Mouse (Mus musculus) neural tube, embryonic 11.5 days (tissue): ENCODE measurements around the gene Slc36a1. TPM values are rescaled to one million over a fixed set of nuclear protein-coding genes. Genes with fewer than 3 reads are reported as not detected.

Experiments
- ATAC-seq: fragments of 200-750 bp; cut with Nextera tagmentation; 2 replicates; pipeline ENCODE4 v1.8.0; 2017; ENCODE audit warnings: moderate number of reproducible peaks, mild to moderate bottlenecking, moderate TSS enrichment, moderate library complexity; ENCODE audit not compliant: insufficient read depth, low FRiP score, low TSS enrichment
- DNase-seq: peaks from one replicate; pipeline ENCODE4 v3.0.0-alpha.2; 2015; ENCODE audit warnings: low spot score
- H3K27ac ChIP-seq: fragments of 300-500 bp; sonication (generic); 2 replicates; pipeline ENCODE4 v1.5.1; 2014; ENCODE audit warnings: low read depth, mild to moderate bottlenecking, low read length
- H3K27me3 ChIP-seq: fragments of 300-500 bp; sonication (generic); 2 replicates; pipeline ENCODE4 v1.6.1; 2014; ENCODE audit warnings: mild to moderate bottlenecking, low read length, mixed read lengths; ENCODE audit not compliant: control insufficient read depth, insufficient read depth
- H3K36me3 ChIP-seq: fragments of 300-500 bp; sonication (generic); 2 replicates; pipeline ENCODE4 v1.6.1; 2014; ENCODE audit warnings: mild to moderate bottlenecking, low read length, moderate library complexity, mixed read lengths; ENCODE audit not compliant: control insufficient read depth, insufficient read depth
- H3K4me1 ChIP-seq: fragments of 300-500 bp; sonication (generic); 2 replicates; pipeline ENCODE4 v1.6.1; 2014; ENCODE audit warnings: low read length, mixed read lengths; ENCODE audit not compliant: control insufficient read depth, insufficient read depth
- H3K4me2 ChIP-seq: fragments of 300-500 bp; sonication (generic); 2 replicates; pipeline ENCODE4 v1.6.1; 2014; ENCODE audit warnings: low read depth, mild to moderate bottlenecking, moderate library complexity
- H3K4me3 ChIP-seq: fragments of 300-500 bp; sonication (generic); 2 replicates; pipeline ENCODE4 v1.5.1; 2014; ENCODE audit warnings: low read depth, low read length
- H3K9ac ChIP-seq: fragments of 300-500 bp; sonication (generic); 2 replicates; pipeline ENCODE4 v1.6.1; 2014; ENCODE audit warnings: mild to moderate bottlenecking, low read length
- H3K9me3 ChIP-seq: fragments of 300-500 bp; sonication (generic); 2 replicates; pipeline ENCODE4 v1.6.1; 2016; ENCODE audit warnings: low read length; ENCODE audit not compliant: control insufficient read depth
- WGBS: fragments of 180-500 bp; shearing (Covaris S2); extraction: QIAGEN DNeasy Blood & Tissue Kit; methylation state at CpG from one replicate; pipeline ENCODE4 v1.1.7; 2014; 5-methylcytosine and 5-hydroxymethylcytosine counted together
- polyA plus RNA-seq: library from polyadenylated mRNA; unstranded; fragments of >200 nt; fragmentation: Nextera tagmentation; extraction: Ambion mirVana; gene quantifications from 2 replicates; pipeline ENCODE4 v1.2.1, GENCODE M21; 2014

Slc36a1 gene
- polyA plus RNA-seq, 1 experiment from 2014 or later = 2.6 TPM

DNA sequence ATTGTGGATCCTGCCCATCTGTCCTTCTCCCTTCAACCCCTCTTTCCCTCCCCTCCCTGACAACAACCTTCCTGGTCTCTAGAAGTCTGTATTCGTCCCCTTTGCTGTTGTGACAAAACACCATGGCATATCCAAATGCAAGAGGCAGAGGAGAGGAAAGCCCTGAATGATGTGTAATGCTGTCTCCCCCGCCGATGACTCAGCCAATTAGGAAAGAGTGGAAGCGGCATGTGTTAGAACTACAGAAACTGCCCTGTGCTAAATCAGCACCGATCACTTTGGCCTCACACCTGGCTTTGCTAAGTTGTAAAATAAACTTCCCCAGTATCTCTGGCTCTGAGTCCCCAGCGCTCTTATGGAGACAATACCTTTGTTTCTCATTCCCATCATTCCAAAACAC, 7.1 kb upstream of the Slc36a1 start:
- ATAC-seq (no peak), DNase-seq (no peak)
- no peaks in the 10 kb centered on the region for H3K4me1 ChIP-seq
- WGBS = 63% methylated on average over 6 of the region's 6 CpGs
- H3K36me3 ChIP-seq = no peaks in the 10 kb centered on the region
- H3K4me3 ChIP-seq = no peak overlapping the region
- H3K27ac ChIP-seq = no peak overlapping the region
- H3K27me3 ChIP-seq = no peaks in the 10 kb centered on the region
- H3K9ac ChIP-seq = no peak overlapping the region
- no peak overlapping the region for H3K4me2 ChIP-seq
- H3K9me3 ChIP-seq = no peaks in the 10 kb centered on the region

DNA sequence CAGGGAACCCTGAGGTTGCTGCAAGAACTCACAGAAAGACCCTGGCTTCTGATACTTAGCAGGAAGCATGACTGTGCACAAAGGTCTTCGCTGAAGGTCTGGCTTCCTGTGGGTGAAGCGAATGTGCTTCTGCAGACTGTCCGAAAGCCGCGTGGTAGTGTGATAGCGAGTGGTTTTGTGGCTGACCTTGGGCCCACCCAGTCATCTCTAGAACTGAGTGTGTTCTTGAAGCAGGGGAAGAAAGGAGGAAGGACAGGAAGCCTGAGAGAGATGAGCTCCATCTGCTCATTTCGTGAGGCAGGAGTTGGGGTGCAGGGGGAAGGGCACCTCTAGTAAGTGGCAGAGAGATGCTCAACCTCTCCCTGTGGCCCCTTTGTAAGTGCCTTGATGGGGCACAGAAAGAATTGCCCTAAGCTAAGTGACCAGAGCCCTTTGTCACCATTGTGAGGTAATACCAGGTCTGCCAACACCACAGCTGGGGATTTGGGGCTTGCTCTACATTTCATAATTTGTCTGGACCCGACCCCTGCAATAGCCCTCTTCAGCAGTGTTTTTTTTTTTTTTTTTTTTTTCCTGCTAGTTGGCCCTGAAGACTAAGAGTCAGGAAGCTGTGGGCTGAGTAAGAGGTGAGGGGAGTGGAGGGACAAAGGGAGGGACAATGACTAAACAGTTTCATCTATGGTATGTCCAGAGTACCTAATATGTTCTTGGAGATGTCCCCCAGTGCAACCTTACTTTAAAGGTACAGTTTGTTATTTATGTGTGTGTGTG, 6.2 kb upstream of the Slc36a1 start:
- no peak for ATAC-seq
- Histone ChIP-seq H3K27ac (no peak overlapping the region), H3K36me3 (no peaks in the 10 kb centered on the region), H3K27me3 (no peaks in the 10 kb centered on the region), H3K4me2 (no peak overlapping the region), H3K4me3 (no peak overlapping the region), H3K4me1 (no peaks in the 10 kb centered on the region), H3K9me3 (no peaks in the 10 kb centered on the region), H3K9ac (no peak overlapping the region)
- DNase-seq = no peak
- WGBS = 84% methylated on average over 8 of the region's 8 CpGs

DNA sequence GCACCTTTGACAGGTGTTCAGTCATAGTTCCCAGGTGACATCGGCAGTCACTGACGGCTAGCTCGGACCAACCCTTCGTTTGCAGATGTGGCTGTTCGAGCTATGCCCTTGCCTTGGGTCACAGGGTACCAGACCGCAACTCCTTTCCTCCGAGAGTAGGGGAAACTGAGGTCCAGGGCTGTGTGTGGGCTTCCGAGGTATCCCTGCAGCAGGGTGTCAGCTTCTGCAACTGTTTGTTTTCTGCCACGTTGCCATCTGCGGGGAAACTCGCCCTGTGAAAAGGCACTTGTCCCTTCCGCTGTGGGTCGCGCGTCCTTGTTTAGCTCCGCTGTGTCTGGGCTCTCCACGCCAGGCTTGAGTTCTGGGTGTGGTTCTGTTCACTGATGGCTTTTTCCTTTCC, 452 bp downstream of the Slc36a1 start:
- Histone ChIP-seq H3K9me3 (no peaks in the 10 kb centered on the region), H3K9ac (peak overlapping the region; percentile 71), H3K4me2 (peak overlapping the region; percentile 95), H3K4me3 (peak overlapping the region; percentile 68), H3K4me1 (peaks cover 2% of the 10 kb centered on the region; the same call in 1 of the 2 replicates), H3K36me3 (no peaks in the 10 kb centered on the region), H3K27ac (no peak overlapping the region), H3K27me3 (no peaks in the 10 kb centered on the region)
- DNase-seq (no peak), ATAC-seq (peak; percentile 5; the same call in 1 of the 2 replicates)
- 11% methylated on average over 17 of the region's 17 CpGs for WGBS

DNA sequence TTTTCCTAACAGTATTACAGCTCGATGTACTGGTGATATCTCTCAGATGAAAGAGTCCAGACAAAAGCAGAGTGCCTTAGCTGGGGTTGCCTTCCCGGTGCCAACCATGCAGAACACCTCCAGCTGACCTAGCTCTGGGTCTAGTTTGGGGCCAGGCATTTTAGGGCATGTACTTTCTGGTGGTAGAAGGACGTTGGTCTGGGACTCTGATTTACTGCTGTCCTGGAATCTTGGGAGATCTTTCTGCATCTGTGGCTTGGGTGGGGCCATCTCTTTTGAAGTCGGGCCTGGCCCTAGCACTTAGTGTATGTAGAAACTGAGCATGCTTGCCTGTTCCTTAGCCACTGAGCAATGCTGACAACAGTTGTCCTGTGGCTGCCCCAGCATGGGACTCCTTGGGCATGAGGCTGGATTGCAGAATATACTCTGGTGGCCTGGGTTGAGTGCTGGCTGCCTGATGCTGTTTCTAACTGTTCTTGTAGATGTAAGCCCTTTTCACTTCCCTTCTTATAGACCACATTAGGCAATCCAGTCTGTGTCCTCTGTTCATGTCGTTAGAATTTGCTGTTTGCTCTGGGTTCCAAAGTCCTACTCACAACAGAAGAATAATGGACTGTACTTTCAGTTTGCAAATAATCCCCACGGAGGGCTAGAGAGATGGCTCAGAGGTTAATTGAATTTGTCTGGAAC, 4.0 kb downstream of the Slc36a1 start:
- Histone ChIP-seq H3K4me1 (peaks cover 2% of the 10 kb centered on the region; the same call in 1 of the 2 replicates), H3K27me3 (no peaks in the 10 kb centered on the region), H3K27ac (no peak overlapping the region), H3K9ac (no peak overlapping the region), H3K4me2 (no peak overlapping the region), H3K9me3 (no peaks in the 10 kb centered on the region), H3K4me3 (no peak overlapping the region), H3K36me3 (no peaks in the 10 kb centered on the region)
- DNase-seq (no peak), ATAC-seq (no peak)
- WGBS = 68% methylated on average over 6 of the region's 6 CpGs

DNA sequence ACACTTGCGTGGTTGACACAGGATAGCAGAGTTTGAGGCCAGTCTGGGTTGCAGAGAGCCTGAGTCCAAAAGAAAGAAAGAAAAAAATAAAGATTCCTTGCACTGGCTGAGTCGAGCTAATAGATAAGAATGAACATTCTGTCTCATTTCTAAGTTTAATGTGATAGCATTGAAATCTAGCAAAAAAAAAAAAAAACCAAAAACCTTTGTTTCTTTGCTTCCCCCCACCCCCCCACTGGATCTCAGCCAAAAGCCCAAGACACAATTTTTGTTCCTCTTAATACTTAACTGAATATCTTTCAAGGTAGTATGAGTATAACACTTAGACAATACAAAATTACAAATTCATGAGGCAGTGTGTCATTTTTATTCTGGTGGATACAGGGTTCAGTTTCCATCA, 4.9 kb downstream of the Slc36a1 start:
- no peak overlapping the region for H3K4me2 ChIP-seq
- H3K27me3 ChIP-seq = no peaks in the 10 kb centered on the region
- no peaks in the 10 kb centered on the region for H3K36me3 ChIP-seq
- H3K9me3 ChIP-seq = no peaks in the 10 kb centered on the region
- DNase-seq = no peak
- H3K4me1 ChIP-seq = peaks cover 2% of the 10 kb centered on the region; the same call in 1 of the 2 replicates
- no peak overlapping the region for H3K4me3 ChIP-seq
- H3K27ac ChIP-seq = no peak overlapping the region
- no peak overlapping the region for H3K9ac ChIP-seq
- WGBS = 74% methylated on average over 2 of the region's 2 CpGs
- no peak for ATAC-seq

DNA sequence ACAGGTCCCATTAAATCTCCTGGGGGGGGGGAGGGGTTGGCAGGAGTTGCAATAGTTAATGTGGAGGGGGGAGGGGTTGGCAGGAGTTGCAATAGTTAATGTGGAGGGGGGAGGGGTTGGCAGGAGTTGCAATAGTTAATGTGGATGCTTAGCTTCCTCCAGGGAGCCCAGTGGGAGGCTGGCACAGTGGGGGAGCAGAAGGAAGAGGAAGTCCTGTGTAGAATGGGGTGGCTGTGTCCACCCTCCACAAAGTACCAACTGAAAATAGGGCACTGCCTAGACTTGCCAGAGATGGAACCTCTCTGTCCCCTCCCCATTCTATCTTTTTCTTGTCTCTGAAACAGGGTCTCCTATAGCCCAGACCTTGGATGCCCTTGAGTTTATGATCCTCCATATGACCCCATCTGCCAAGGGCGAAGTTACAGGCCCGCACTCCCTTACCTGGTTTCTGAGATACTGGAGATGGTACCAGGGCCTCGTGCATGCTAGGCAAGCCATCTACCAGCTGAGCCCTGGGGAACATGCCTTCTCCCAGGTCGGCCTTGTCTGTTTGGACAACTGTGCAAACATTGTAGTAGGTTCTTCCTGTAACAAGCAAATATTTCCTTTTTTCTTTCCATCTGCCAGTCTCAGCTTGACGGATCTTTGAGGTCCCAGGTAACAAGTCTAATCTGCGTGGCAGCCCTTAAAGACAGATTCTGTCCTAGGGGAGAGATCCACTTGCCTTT, 5.6 kb downstream of the Slc36a1 start:
- no peaks in the 10 kb centered on the region for H3K9me3 ChIP-seq
- H3K4me1 ChIP-seq = peaks cover 2% of the 10 kb centered on the region; the same call in 1 of the 2 replicates
- no peak for DNase-seq
- no peak overlapping the region for H3K9ac ChIP-seq
- H3K4me2 ChIP-seq = no peak overlapping the region
- no peak for ATAC-seq
- no peak overlapping the region for H3K27ac ChIP-seq
- H3K27me3 ChIP-seq = no peaks in the 10 kb centered on the region
- H3K4me3 ChIP-seq = no peak overlapping the region
- no peaks in the 10 kb centered on the region for H3K36me3 ChIP-seq
- 75% methylated on average over 6 of the region's 6 CpGs for WGBS

DNA sequence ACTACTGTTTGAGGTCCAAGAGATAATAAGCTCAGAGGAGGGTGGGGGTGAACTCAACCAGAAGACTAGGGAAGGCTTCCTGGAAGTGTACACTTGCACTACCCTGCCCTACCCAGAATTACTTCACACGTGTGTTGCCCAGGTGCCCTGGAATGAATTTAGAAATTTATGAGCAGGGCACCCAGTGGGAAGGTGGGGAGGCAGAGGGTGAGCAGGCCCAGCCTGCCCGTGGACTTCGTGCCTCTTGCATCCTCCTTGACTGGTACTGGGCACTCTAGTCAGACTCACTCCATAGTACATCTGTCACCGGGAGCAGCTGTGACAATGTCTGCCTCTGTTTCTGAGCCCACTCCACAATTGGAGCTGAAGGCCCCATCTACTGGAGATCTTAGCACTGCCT, 9.4 kb downstream of the Slc36a1 start:
- Histone ChIP-seq H3K4me1 (no peaks in the 10 kb centered on the region), H3K36me3 (no peaks in the 10 kb centered on the region), H3K9me3 (no peaks in the 10 kb centered on the region), H3K27ac (no peak overlapping the region), H3K4me3 (no peak overlapping the region), H3K9ac (no peak overlapping the region), H3K27me3 (no peaks in the 10 kb centered on the region), H3K4me2 (no peak overlapping the region)
- DNase-seq = no peak
- 99% methylated on average over 4 of the region's 4 CpGs for WGBS
- no peak for ATAC-seq

DNA sequence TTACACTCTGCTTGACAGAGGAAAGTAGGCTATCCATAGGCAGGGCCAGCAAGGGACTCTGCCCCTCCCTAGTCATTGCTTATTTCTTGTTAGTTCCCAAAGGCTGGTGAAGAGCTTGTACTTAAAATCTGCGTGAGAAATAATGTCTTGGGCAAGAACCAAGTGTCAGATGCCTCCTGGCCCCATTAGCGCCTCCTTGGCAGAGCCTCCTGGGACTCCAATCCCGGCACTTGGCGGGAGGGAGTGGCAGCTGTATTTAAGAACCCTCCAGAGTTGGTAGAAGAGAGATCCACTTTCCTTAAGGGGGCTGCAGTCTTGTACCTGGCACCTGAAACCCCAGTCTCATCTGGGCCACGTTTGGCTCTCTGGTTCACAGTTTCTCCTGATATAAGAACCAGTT, 10.0 kb downstream of the Slc36a1 start:
- 88% methylated on average over 5 of the region's 5 CpGs for WGBS
- Histone ChIP-seq H3K36me3 (no peaks in the 10 kb centered on the region), H3K9ac (no peak overlapping the region), H3K9me3 (no peaks in the 10 kb centered on the region), H3K4me2 (no peak overlapping the region), H3K4me3 (no peak overlapping the region), H3K4me1 (no peaks in the 10 kb centered on the region), H3K27me3 (no peaks in the 10 kb centered on the region), H3K27ac (no peak overlapping the region)
- no peak for DNase-seq
- no peak for ATAC-seq
